Mouse (Mus musculus): Measurements from ENCODE around the gene Rhoc.

Gene Rhoc

DNA sequence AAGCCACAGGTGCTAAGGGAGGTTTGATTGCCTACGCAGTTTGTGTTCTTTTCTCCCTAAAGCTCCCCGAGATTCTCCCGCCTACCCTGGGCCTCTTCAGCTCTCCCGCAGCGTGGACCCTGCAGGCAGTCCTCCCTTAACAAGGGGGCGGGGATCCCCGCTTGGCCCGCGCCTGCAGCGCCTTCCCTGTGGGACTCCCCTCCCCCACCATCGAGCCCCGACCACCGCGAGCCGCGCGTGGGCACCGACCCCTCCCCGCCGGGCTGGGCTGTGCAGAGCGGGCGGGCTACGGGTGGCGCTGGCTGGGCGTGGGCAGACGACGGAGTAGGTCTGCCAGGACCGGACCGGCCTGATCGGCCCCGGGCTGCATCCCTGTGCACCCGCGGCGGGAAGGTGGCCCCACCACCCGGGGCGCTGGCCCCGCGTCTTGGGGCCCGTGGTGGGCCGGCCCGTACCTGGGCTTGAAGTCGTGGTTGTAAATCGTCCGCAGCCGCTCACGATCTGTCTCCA, 29.4 kb downstream of the Rhoc start:
- peak; percentile 47 for DNase-seq

DNA sequence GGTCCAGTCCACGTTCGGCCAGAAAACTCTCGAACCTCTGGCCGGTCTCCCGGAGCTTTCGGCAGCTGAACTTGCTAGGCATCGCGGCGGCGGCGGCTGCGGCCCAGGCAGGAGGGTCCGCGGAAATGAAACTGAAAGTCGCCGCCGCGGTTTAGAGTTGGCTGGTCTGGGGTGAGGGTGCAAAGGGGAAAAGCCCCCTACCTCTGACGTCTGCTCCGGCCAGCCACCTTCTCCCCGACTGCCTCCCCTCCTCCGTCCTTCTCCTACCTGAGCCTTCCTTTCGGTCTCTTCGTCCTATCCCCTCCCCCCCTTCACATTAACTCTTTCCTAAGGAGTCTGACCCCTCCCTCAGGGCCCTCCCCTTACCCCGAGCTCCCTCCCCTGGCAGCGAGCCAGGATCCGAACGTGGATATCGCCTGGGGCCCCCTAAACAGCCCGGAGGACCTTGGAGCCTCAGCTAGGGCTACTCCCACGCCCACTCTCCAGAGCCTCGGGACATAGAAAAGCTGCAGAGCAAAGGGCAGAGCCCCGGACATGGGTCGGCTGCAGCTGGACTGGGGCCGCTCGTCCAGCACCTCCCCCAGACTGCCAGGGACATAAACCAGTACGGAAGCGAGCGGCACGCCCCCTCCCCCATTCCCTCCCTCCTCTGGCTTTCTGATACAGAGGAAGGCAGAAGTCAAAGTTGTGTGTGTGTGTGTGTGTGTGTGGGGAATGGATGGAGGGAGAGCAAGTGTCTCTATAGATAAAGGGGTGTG, 30.0 kb downstream of the Rhoc start, which contains the start of gene Mov10:
Gene Mov10 (minus strand): TSS at position 573 of the 758 bp plus-strand sequence.
- peak; percentile 19 for DNase-seq

- no peak for DNase-seq
These were observed 30.6 kb downstream of the Rhoc start for GRCm38 (mm10) chr3:104818749-104819134.

DNA sequence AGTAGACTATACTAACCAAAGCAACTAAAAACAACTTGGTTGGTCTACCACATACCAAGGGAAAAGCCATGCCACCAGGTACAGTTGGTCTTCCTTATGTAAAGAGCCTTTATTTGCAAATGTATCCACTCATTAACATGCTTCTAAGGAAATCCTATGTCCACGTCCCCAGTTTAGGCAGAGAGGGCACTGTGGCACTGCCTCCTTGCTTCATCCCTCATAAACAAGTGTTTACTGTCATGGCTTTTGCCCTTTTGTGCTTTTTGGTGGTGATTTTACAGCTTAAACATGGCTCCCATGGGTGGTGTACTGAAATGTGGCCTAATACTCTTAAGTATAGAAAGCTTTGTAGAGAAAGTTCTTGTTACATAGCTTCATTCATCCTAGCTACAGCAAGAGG, 32.3 kb downstream of the Rhoc start:
- DNase-seq, result no peak

DNA sequence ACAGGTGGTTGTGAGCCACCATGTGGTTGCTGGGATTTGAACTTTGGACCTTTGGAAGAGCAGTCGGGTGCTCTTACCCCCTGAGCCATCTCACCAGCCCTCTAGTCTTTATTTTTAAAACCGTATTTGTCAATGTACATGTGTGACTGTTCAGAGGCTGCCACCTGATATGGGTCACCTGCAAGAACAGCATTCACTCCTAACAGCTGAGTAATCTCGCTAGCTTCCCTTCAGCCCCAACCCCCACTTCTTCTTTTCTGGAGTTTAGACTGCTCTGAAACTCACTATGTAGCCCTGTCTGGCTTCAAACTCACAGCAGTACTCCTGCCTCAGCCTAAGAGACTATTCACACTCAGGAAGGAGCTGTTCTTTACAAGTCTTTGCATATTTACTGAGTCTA, 34.2 kb downstream of the Rhoc start:
- no peak for DNase-seq

DNA sequence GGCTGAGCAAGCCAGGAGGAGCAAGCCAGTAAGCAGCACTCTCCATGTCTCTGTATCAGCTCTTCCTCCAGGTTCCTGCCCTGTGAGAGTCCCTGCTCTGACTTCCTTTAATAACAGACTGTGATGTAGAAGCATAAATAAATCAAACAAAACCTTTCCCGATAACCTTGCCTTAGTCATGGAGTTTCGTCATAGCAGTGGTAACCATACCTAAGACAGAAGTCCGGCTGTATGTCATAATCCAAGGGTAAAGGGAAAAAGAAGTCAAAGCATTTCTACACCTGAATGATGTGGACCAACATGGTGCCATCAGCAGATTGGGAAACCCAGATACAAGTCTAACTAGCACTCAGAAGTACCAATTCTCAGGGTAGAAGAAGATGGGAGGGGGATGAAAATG, 47.6 kb downstream of the Rhoc start:
- no peak for DNase-seq

DNA sequence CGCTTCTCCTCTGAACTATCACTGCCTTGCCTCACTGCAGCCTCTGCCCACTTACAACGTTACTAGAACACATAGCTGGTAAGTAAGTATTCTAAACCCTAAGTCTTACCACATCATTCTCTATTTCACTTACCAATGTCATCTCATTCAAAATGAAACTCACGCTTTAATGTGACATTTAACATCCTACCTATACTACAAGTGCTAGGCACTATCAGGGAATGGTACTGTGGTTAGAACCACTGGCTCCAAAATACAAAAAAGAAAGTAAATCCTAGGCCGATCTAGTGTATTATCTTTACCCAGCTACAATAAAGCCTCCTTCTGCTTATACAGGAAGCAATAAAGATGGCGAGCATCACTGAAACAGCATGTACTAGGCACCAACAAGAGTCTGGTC, 52.9 kb downstream of the Rhoc start:
- DNase-seq, result no peak
